Mouse (Mus musculus): ENCODE data around the gene Ihh. TPM values are rescaled to one million over a fixed set of nuclear protein-coding genes. Genes with fewer than 3 reads are reported as not detected.

Ihh gene
- polyA plus RNA-seq (2016; fragmentation: Nextera tagmentation; extraction: Ambion mirVana): 0.19 TPM in 1 of 2 replicates, not detected in the other

- H3K9me3 ChIP-seq: no peaks in the 10 kb centered on the region
- 2% methylated on average over 52 of the region's 55 CpGs for WGBS
- no peak for ATAC-seq (ENCODE audit: low FRiP score)
- peaks cover 32% of the 10 kb centered on the region for H3K4me1 ChIP-seq
- peak within 1 kb of the TSS; percentile 36; the same call in 1 of the 2 replicates for H3K9ac ChIP-seq
- peak within 1 kb of the TSS; percentile 38 for H3K4me3 ChIP-seq (replicated peaks)
- H3K36me3 ChIP-seq (replicated peaks): no peaks in the 10 kb centered on the region
- peaks cover 94% of the 10 kb centered on the region for H3K27me3 ChIP-seq
- peak within 1 kb of the TSS; percentile 58 for H3K4me2 ChIP-seq
- H3K27ac ChIP-seq: no peak within 1 kb of the TSS
Observed at GRCm38 (mm10) chr1:74951556-74952210, at the start of gene Ihh. Ihh (minus strand) TSS chr1:74951672.

GRCm38 (mm10) chr1:75001183-75001582, 49.7 kb upstream of the Ihh start:
- no peak overlapping the region for H3K4me2 ChIP-seq
- H3K36me3 ChIP-seq (replicated peaks): no peaks in the 10 kb centered on the region
- H3K4me3 ChIP-seq (replicated peaks): no peak overlapping the region
- H3K9me3 ChIP-seq: no peaks in the 10 kb centered on the region
- H3K9ac ChIP-seq: no peak overlapping the region
- H3K27me3 ChIP-seq: no peaks in the 10 kb centered on the region
- no peaks in the 10 kb centered on the region for H3K4me1 ChIP-seq
- no peak for ATAC-seq (ENCODE audit: low FRiP score)
- 73% methylated on average over 6 of the region's 6 CpGs for WGBS
- no peak overlapping the region for H3K27ac ChIP-seq

DNA sequence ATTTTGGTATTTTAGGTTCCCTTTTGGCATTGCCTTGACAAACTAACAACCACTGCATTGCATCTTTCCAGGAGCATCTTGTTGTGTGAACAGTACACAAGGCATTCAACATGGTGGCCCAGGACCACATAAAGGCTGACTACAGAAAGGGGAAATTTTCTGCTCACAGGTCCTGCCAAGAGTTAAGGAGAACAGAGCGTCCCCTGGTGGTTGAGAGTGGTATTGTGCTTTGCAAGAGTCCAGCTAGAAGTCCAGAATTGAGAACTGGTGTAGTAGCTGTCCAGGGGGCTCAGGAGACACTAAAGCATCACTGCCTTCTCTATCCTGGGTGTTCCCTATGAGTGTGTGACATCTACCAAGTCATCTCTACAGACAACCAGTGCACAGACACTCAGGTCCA, 49.0 kb upstream of the Ihh start:
- H3K36me3 ChIP-seq (replicated peaks): no peaks in the 10 kb centered on the region
- H3K9ac ChIP-seq: no peak overlapping the region
- no peak for ATAC-seq (ENCODE audit: low FRiP score)
- no peak overlapping the region for H3K4me2 ChIP-seq
- H3K27me3 ChIP-seq: no peaks in the 10 kb centered on the region
- H3K27ac ChIP-seq: no peak overlapping the region
- H3K9me3 ChIP-seq: no peaks in the 10 kb centered on the region
- H3K4me1 ChIP-seq: no peaks in the 10 kb centered on the region
- H3K4me3 ChIP-seq (replicated peaks): no peak overlapping the region
- WGBS: 0% methylated on average over 1 of the region's 1 CpGs

DNA sequence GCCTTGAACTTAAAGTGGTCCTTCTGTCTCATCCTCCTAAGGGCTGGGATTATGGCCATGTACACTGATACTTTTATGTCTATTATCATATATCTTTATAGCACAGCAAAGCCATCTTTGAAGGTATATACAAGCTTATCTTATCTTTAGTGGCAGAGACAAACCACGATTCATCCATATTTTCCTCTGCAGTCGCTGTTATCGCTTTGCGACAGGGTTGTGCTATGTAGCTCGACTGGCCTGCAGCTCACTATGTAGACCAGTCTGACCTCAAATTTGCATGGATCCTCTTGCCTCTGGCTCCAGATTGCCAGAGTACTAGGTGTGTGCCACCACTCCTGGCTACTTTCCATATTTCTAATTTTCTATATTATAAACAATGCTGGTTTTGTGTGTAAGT, 47.7 kb upstream of the Ihh start:
- Histone ChIP-seq H3K4me2 (no peak overlapping the region), H3K27ac (no peak overlapping the region), H3K27me3 (no peaks in the 10 kb centered on the region), H3K9ac (no peak overlapping the region), H3K9me3 (no peaks in the 10 kb centered on the region), H3K4me3 (replicated peaks) (no peak overlapping the region), H3K36me3 (replicated peaks) (no peaks in the 10 kb centered on the region), H3K4me1 (no peaks in the 10 kb centered on the region)
- no peak for ATAC-seq (ENCODE audit: low FRiP score)
- 92% methylated on average over 5 of the region's 5 CpGs for WGBS

- Histone ChIP-seq H3K4me1 (no peaks in the 10 kb centered on the region), H3K4me2 (no peak overlapping the region), H3K27ac (no peak overlapping the region), H3K27me3 (no peaks in the 10 kb centered on the region), H3K4me3 (replicated peaks) (no peak overlapping the region), H3K9ac (no peak overlapping the region), H3K9me3 (no peaks in the 10 kb centered on the region), H3K36me3 (replicated peaks) (no peaks in the 10 kb centered on the region)
- no peak for ATAC-seq (ENCODE audit: low FRiP score)
- WGBS: 78% methylated on average over 2 of the region's 2 CpGs
Observed at GRCm38 (mm10) chr1:74997231-74997630, 45.8 kb upstream of the Ihh start.

GRCm38 (mm10) chr1:74977001-74977400, 25.5 kb upstream of the Ihh start:
- Histone ChIP-seq H3K27ac (no peak overlapping the region), H3K4me3 (replicated peaks) (no peak overlapping the region), H3K4me2 (no peak overlapping the region), H3K9ac (no peak overlapping the region), H3K9me3 (no peaks in the 10 kb centered on the region), H3K27me3 (no peaks in the 10 kb centered on the region), H3K36me3 (replicated peaks) (no peaks in the 10 kb centered on the region), H3K4me1 (peaks cover 9% of the 10 kb centered on the region)
- whole genome bisulfite sequencing: 88% methylated on average over 8 of the region's 8 CpGs
- ATAC-seq (ENCODE audit: low FRiP score): no peak

DNA sequence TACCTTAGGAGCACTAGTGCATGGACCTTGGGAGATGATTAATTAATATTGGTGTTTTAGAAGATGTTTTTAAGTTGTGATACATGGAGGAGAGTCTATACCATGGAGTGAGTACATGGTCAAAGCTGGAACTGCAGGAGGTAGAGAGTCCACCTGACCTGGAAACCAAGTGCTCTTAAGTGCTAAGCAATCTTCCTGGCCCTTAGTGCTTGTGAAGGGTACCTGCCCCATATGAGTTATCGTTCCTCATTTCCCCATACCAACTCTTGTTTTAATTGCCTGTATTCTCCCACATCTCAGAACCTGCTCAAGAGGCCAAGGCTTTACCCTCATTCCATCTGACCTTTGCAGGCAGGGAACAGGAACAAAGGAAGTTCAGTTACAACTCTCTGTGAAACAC, 24.5 kb upstream of the Ihh start:
- Histone ChIP-seq H3K9ac (no peak overlapping the region), H3K4me3 (replicated peaks) (no peak overlapping the region), H3K27me3 (no peaks in the 10 kb centered on the region), H3K4me2 (no peak overlapping the region), H3K9me3 (no peaks in the 10 kb centered on the region), H3K36me3 (replicated peaks) (no peaks in the 10 kb centered on the region), H3K27ac (no peak overlapping the region), H3K4me1 (peaks cover 14% of the 10 kb centered on the region)
- ATAC-seq (ENCODE audit: low FRiP score): no peak
- WGBS: 95% methylated on average over 1 of the region's 1 CpGs

- Histone ChIP-seq H3K4me3 (replicated peaks) (no peak overlapping the region), H3K27me3 (no peaks in the 10 kb centered on the region), H3K4me2 (no peak overlapping the region), H3K4me1 (peaks cover 12% of the 10 kb centered on the region), H3K9ac (no peak overlapping the region), H3K36me3 (replicated peaks) (no peaks in the 10 kb centered on the region), H3K9me3 (no peaks in the 10 kb centered on the region), H3K27ac (no peak overlapping the region)
- no peak for ATAC-seq (ENCODE audit: low FRiP score)
- 85% methylated on average over 6 of the region's 6 CpGs for WGBS
Observed at GRCm38 (mm10) chr1:74973590-74973989, 22.1 kb upstream of the Ihh start.

GRCm38 (mm10) chr1:74971353-74972050, 20.0 kb upstream of the Ihh start:
- Histone ChIP-seq H3K9ac (no peak overlapping the region), H3K4me2 (no peak overlapping the region), H3K9me3 (no peaks in the 10 kb centered on the region), H3K27me3 (no peaks in the 10 kb centered on the region), H3K36me3 (replicated peaks) (no peaks in the 10 kb centered on the region), H3K4me3 (replicated peaks) (no peak overlapping the region), H3K4me1 (peaks cover 7% of the 10 kb centered on the region; the same call in 1 of the 2 replicates), H3K27ac (no peak overlapping the region)
- WGBS: 63% methylated on average over 4 of the region's 4 CpGs
- ATAC-seq (ENCODE audit: low FRiP score): no peak

GRCm38 (mm10) chr1:74967962-74968580, 16.6 kb upstream of the Ihh start:
- H3K9ac ChIP-seq: no peak overlapping the region
- H3K9me3 ChIP-seq: no peaks in the 10 kb centered on the region
- no peak overlapping the region for H3K27ac ChIP-seq
- 82% methylated on average over 8 of the region's 8 CpGs for WGBS
- H3K4me2 ChIP-seq: no peak overlapping the region
- peaks cover 13% of the 10 kb centered on the region; the same call in 1 of the 2 replicates for H3K4me1 ChIP-seq
- H3K36me3 ChIP-seq (replicated peaks): no peaks in the 10 kb centered on the region
- ATAC-seq (ENCODE audit: low FRiP score): no peak
- H3K4me3 ChIP-seq (replicated peaks): no peak overlapping the region
- peaks cover 4% of the 10 kb centered on the region for H3K27me3 ChIP-seq

DNA sequence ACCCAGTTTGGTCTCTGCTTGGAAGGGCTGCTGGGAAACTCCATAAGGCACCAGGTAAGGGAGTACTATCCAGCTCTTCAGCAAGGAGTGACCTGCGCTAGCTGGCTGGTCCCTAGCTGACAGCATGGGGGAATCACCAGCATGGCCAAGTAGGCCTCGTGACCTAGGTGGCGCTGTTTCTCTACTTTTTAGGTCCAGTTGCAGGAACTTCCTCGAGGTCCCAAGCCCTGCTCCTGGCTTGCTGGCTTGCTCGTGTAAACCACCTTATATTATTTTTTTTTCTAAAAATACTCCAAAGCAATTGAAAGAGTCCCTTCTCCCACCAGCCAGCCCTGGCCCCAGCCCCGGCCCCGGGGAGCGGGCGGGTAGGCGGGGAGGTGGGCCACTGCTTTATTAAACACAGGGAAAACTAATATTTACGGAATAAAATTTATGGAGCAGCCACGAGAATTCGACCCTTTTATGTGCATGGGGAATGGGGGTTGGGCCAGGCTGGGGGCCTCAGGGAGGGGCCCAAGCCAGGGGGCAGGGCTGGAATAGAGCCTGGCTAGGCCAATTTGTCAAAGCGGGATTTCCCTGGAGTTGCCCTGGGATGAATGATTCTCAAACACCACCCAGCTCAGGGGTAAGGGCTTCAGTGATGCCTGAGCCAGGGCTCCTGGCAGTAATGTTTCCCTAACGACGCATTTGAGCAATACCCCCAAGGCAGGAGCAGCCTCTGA, 13.2 kb upstream of the Ihh start:
- Histone ChIP-seq H3K4me1 (peaks cover 6% of the 10 kb centered on the region; the same call in 1 of the 2 replicates), H3K4me2 (peak overlapping the region; percentile 47), H3K27ac (no peak overlapping the region), H3K9me3 (no peaks in the 10 kb centered on the region), H3K36me3 (replicated peaks) (no peaks in the 10 kb centered on the region), H3K27me3 (peaks cover 12% of the 10 kb centered on the region), H3K9ac (peak overlapping the region; percentile 22; the same call in 1 of the 2 replicates), H3K4me3 (replicated peaks) (no peak overlapping the region)
- ATAC-seq (ENCODE audit: low FRiP score): 0 out of 2 replicates have a peak, but pooled peaks have one; percentile 36
- WGBS: 17% methylated on average over 16 of the region's 16 CpGs

DNA sequence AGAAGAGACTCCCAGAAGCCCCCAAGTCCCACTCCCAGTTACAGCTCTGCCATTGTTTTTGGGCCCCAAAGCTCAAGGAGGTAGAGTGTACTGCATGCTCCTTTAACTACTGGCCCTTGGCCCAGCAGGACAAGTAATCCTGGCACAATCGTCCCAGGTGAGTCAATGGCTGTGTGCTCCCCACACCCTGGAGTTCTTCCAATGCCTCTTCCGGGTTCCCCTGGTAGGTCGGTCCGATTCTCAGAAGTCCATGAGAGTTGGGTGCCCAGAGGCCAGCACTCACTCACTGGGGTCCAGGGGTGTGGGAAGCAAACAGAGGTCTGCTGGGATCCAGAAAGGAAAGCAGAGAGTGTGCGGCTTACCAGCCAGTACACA, 11.4 kb upstream of the Ihh start:
- H3K27ac ChIP-seq: no peak overlapping the region
- 87% methylated on average over 5 of the region's 5 CpGs for WGBS
- no peaks in the 10 kb centered on the region for H3K36me3 ChIP-seq (replicated peaks)
- H3K4me3 ChIP-seq (replicated peaks): no peak overlapping the region
- H3K4me1 ChIP-seq: peaks cover 6% of the 10 kb centered on the region; the same call in 1 of the 2 replicates
- no peak overlapping the region for H3K4me2 ChIP-seq
- ATAC-seq (ENCODE audit: low FRiP score): no peak
- H3K9me3 ChIP-seq: no peaks in the 10 kb centered on the region
- no peak overlapping the region for H3K9ac ChIP-seq
- peaks cover 19% of the 10 kb centered on the region for H3K27me3 ChIP-seq
